Mouse (Mus musculus) heart, embryonic 16.5 days (tissue): ENCODE measurements at regions not wholly inside any gene's neighbourhood (a gene's known extent, or its start where the extent isn't known, plus 50 kb on each side); places are given as distances from the start of the nearest gene placed in this dataset.

Experiments
- ATAC-seq: fragments of 200-750 bp; cut with Nextera tagmentation; replicated peaks from 2 replicates; pipeline ENCODE4 v1.8.0; 2017; ENCODE audit warnings: moderate number of reproducible peaks; ENCODE audit not compliant: insufficient read depth, low FRiP score; ENCODE audit errors: extremely low read depth
- H3K27ac ChIP-seq: fragments of 300-500 bp; sonication (generic); 2 replicates; pipeline ENCODE4 v1.5.1; 2014; ENCODE audit warnings: mild to moderate bottlenecking, low read length, control low read depth, moderate library complexity
- H3K27me3 ChIP-seq: fragments of 300-500 bp; sonication (generic); 2 replicates; pipeline ENCODE4 v1.6.1; 2014; ENCODE audit warnings: low read length, mixed read lengths; ENCODE audit not compliant: control insufficient read depth, insufficient read depth
- H3K36me3 ChIP-seq: fragments of 300-500 bp; sonication (generic); 2 replicates; pipeline ENCODE4 v1.6.1; 2014; ENCODE audit not compliant: control insufficient read depth, insufficient read depth
- H3K4me1 ChIP-seq: fragments of 300-500 bp; sonication (generic); 2 replicates; pipeline ENCODE4 v1.6.1; 2014; ENCODE audit warnings: low read length, mixed read lengths; ENCODE audit not compliant: control insufficient read depth, insufficient read depth
- H3K4me2 ChIP-seq: fragments of 300-500 bp; sonication (generic); 2 replicates; pipeline ENCODE4 v1.6.1; 2014; ENCODE audit warnings: low read depth, mild to moderate bottlenecking, control low read depth, low read length
- H3K4me3 ChIP-seq: fragments of 300-500 bp; sonication (generic); 2 replicates; pipeline ENCODE4 v1.5.1; 2014; ENCODE audit warnings: mild to moderate bottlenecking, control low read depth, low read length
- H3K9ac ChIP-seq: fragments of 300-500 bp; sonication (generic); 2 replicates; pipeline ENCODE4 v1.6.1; 2014; ENCODE audit warnings: low read length, control low read depth
- H3K9me3 ChIP-seq: fragments of 300-500 bp; sonication (generic); replicated peaks from 2 replicates; pipeline ENCODE4 v1.6.1; 2016; ENCODE audit warnings: low read length; ENCODE audit not compliant: control insufficient read depth
- WGBS: fragments of 180-500 bp; shearing (Covaris S2); extraction: QIAGEN DNeasy Blood & Tissue Kit; methylation state at CpG from one replicate; pipeline ENCODE4 v1.1.7; 2014; 5-methylcytosine and 5-hydroxymethylcytosine counted together

DNA sequence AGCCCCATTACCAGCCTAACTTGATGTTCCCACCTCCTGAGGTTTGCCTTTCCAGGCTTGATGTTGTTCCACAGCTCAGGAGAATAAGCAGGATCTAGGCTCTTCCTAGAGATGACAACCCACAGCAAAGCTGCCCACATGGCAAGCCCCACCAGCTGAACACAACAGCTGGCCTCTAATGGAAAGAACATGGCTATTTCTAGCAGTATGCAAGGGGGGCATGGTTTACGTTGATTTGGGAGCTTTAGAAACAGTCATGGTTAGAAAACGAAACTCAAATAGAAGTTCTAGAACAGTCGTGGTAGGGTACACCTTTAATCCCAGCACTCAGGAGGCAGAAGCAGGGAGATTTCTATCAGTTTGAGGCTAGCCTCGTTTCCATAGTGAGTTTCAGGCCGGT is 123.5 kb upstream of the Rreb1 start:
- H3K4me2 ChIP-seq = no peak overlapping the region
- H3K9me3 ChIP-seq = no peaks in the 10 kb centered on the region
- H3K4me3 ChIP-seq = no peak overlapping the region
- no peaks in the 10 kb centered on the region for H3K36me3 ChIP-seq
- H3K4me1 ChIP-seq = peaks cover 6% of the 10 kb centered on the region; the same call in 1 of the 2 replicates
- no peaks in the 10 kb centered on the region for H3K27me3 ChIP-seq
- no peak overlapping the region for H3K27ac ChIP-seq
- no peak for ATAC-seq
- H3K9ac ChIP-seq = no peak overlapping the region
- 67% methylated on average over 5 of the region's 5 CpGs for WGBS

DNA sequence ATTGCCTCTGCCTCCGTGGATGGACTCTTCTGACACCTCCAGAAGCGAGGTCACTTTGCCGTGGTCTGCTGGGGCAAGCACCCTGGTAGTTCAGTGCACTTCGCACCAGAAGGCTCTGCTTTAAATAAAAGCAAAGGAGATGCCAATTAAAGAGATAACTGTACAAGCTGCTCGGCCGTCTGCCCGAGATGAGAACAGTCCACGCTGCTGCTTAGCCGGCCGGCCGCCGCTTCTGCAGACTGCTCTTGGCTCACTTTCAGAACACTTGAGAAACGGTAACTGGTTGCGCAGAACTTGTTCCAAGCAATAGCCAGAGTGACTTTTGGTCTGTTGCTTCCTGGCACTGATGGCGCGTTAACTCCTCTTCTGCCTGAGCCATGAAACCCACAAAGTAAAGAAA is 121.0 kb upstream of the Rreb1 start:
- H3K4me2 ChIP-seq = peak overlapping the region; percentile 52
- peaks cover 8% of the 10 kb centered on the region; the same call in 1 of the 2 replicates for H3K4me1 ChIP-seq
- H3K4me3 ChIP-seq = peak overlapping the region; percentile 21
- WGBS = 25% methylated on average over 16 of the region's 16 CpGs
- peak; percentile 81 for ATAC-seq
- H3K9me3 ChIP-seq = no peaks in the 10 kb centered on the region
- H3K9ac ChIP-seq = 0 out of 2 replicates have a peak overlapping the region, but pooled peaks have one; percentile 14
- no peaks in the 10 kb centered on the region for H3K27me3 ChIP-seq
- H3K27ac ChIP-seq = peak overlapping the region; percentile 78
- no peaks in the 10 kb centered on the region for H3K36me3 ChIP-seq

- WGBS = 20% methylated on average over 2 of the region's 2 CpGs
- ATAC-seq = peak; percentile 12; the same call in 1 of the 2 replicates
- H3K36me3 ChIP-seq = no peaks in the 10 kb centered on the region
- H3K4me1 ChIP-seq = peaks cover 8% of the 10 kb centered on the region; the same call in 1 of the 2 replicates
- no peaks in the 10 kb centered on the region for H3K9me3 ChIP-seq
- H3K4me3 ChIP-seq = no peak overlapping the region
- no peak overlapping the region for H3K9ac ChIP-seq
- no peaks in the 10 kb centered on the region for H3K27me3 ChIP-seq
- H3K4me2 ChIP-seq = no peak overlapping the region
- 0 out of 2 replicates have a peak overlapping the region, but pooled peaks have one; percentile 34 for H3K27ac ChIP-seq
Observed at GRCm38 (mm10) chr13:37658034-37658433, 120.2 kb upstream of the Rreb1 start.

DNA sequence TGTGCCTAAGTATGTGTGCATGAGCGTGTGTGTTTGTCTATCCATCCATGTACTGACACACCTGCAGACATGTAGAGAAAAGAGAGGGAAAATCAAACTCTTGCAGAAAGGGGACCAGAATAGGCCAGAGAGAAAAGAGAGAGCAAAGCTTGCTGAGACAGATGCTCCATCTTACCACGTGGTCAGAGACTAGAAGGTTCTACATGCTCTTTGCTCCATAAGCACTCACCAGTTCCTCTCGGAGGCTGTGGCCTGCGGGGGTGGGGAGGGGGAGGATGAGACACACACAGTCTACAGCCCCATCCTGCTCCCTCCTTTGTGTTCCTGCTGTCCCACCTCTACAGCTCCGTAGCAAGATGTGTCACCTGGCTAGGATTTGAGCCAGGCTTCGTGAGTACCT is 119.7 kb upstream of the Rreb1 start:
- Histone ChIP-seq H3K4me3 (no peak overlapping the region), H3K4me1 (peaks cover 8% of the 10 kb centered on the region; the same call in 1 of the 2 replicates), H3K27me3 (no peaks in the 10 kb centered on the region), H3K27ac (no peak overlapping the region), H3K9me3 (no peaks in the 10 kb centered on the region), H3K4me2 (no peak overlapping the region), H3K36me3 (no peaks in the 10 kb centered on the region), H3K9ac (no peak overlapping the region)
- peak; percentile 19; the same call in 1 of the 2 replicates for ATAC-seq
- 82% methylated on average over 6 of the region's 6 CpGs for WGBS

- no peak overlapping the region for H3K4me2 ChIP-seq
- H3K27ac ChIP-seq = no peak overlapping the region
- no peak for ATAC-seq
- no peak overlapping the region for H3K4me3 ChIP-seq
- H3K9me3 ChIP-seq = no peaks in the 10 kb centered on the region
- H3K27me3 ChIP-seq = no peaks in the 10 kb centered on the region
- no peaks in the 10 kb centered on the region for H3K36me3 ChIP-seq
- H3K4me1 ChIP-seq = peaks cover 6% of the 10 kb centered on the region; the same call in 1 of the 2 replicates
- H3K9ac ChIP-seq = no peak overlapping the region
- WGBS = 87% methylated on average over 4 of the region's 4 CpGs
Observed at GRCm38 (mm10) chr13:37660083-37660482, 118.1 kb upstream of the Rreb1 start.

DNA sequence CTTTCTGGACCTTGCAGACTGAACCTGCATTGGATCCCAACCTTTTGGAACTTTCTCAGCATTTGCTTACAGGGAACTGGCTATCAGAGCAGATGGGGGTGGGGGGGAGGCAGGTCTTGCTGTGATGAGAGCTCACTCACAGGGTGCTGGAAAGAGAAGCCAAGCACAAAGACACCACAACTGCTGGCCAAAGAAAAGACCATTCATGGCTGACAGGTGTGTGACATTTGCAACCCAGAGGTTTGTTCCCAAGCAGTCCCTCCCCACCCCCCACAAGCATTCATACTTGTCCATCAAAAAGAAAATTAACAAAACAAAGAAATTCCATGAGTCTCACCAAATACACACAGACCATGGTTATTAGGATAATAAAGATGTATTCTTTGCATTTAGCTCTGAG is 117.5 kb upstream of the Rreb1 start:
- H3K9me3 ChIP-seq = no peaks in the 10 kb centered on the region
- no peak overlapping the region for H3K4me3 ChIP-seq
- H3K27ac ChIP-seq = no peak overlapping the region
- no peaks in the 10 kb centered on the region for H3K36me3 ChIP-seq
- ATAC-seq = no peak
- peaks cover 6% of the 10 kb centered on the region; the same call in 1 of the 2 replicates for H3K4me1 ChIP-seq
- no peaks in the 10 kb centered on the region for H3K27me3 ChIP-seq
- no peak overlapping the region for H3K9ac ChIP-seq
- H3K4me2 ChIP-seq = no peak overlapping the region

GRCm38 (mm10) chr13:37664116-37664515 is 114.1 kb upstream of the Rreb1 start:
- WGBS = 75% methylated on average over 2 of the region's 2 CpGs
- H3K4me2 ChIP-seq = no peak overlapping the region
- H3K9me3 ChIP-seq = no peaks in the 10 kb centered on the region
- H3K4me1 ChIP-seq = peaks cover 7% of the 10 kb centered on the region; the same call in 1 of the 2 replicates
- no peak overlapping the region for H3K4me3 ChIP-seq
- ATAC-seq = no peak
- H3K36me3 ChIP-seq = no peaks in the 10 kb centered on the region
- no peak overlapping the region for H3K9ac ChIP-seq
- H3K27me3 ChIP-seq = no peaks in the 10 kb centered on the region
- no peak overlapping the region for H3K27ac ChIP-seq

GRCm38 (mm10) chr13:37666207-37667003 is 111.8 kb upstream of the Rreb1 start:
- Histone ChIP-seq H3K27me3 (no peaks in the 10 kb centered on the region), H3K9ac (no peak overlapping the region), H3K9me3 (no peaks in the 10 kb centered on the region), H3K36me3 (no peaks in the 10 kb centered on the region), H3K4me3 (no peak overlapping the region), H3K4me1 (peaks cover 7% of the 10 kb centered on the region; the same call in 1 of the 2 replicates), H3K27ac (peak overlapping the region; percentile 59), H3K4me2 (0 out of 2 replicates have a peak overlapping the region, but pooled peaks have one; percentile 9)
- peak; percentile 34 for ATAC-seq
- 62% methylated on average over 22 of the region's 22 CpGs for WGBS

DNA sequence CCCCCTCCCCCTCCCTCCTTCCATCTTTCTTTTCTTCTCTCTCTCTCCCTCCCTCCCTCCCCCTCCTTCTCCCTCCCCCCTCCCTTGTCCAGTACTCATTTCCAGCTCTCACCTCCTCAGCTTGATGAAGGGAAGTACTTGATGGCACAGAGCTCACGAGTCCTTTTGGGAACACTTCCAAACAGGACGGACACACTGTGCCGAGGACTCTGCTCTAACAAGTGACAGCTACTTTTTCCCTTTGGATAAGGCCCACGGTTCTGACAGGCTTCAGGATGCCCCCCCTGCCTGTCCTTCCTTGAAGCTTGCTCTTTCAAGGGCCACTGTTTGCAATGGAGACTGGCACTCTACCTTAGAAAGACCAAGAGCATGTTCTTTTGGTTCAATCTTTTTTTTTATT is 110.8 kb upstream of the Rreb1 start:
- 14% methylated on average over 4 of the region's 4 CpGs for WGBS
- Histone ChIP-seq H3K9ac (no peak overlapping the region), H3K4me2 (no peak overlapping the region), H3K4me1 (peaks cover 11% of the 10 kb centered on the region; the same call in 1 of the 2 replicates), H3K4me3 (no peak overlapping the region), H3K9me3 (no peaks in the 10 kb centered on the region), H3K27ac (peak overlapping the region; percentile 64), H3K27me3 (no peaks in the 10 kb centered on the region), H3K36me3 (no peaks in the 10 kb centered on the region)
- peak; percentile 83 for ATAC-seq
